Mouse (Mus musculus) kidney, adult 2 months (tissue): ENCODE results near the gene Plekha6.

ENCODE experiments used
- CTCF ChIP-seq: fragments of 200-500 bp; conservative IDR thresholded peaks from 2 replicates; pipeline ENCODE4 v1.5.1; 2011; ENCODE audit warnings: low read depth, mild to moderate bottlenecking, control low read depth, low read length, moderate library complexity, mixed read lengths; ENCODE audit not compliant: insufficient read depth, insufficient read length
- POLR2A ChIP-seq: fragments of 200-500 bp; IDR thresholded peaks from one replicate; pipeline ENCODE4 v1.6.1; 2011; ENCODE audit warnings: low read depth, low read length, control low read depth

- no peak for TF ChIP-seq CTCF
- TF ChIP-seq POLR2A = no peak
Observed at GRCm38 (mm10) chr1:133247189-133247588, 83.2 kb downstream of the Plekha6 start.
